9 mouse cellular contexts compared by ENCODE assay signal in the genomic region with DNA sequence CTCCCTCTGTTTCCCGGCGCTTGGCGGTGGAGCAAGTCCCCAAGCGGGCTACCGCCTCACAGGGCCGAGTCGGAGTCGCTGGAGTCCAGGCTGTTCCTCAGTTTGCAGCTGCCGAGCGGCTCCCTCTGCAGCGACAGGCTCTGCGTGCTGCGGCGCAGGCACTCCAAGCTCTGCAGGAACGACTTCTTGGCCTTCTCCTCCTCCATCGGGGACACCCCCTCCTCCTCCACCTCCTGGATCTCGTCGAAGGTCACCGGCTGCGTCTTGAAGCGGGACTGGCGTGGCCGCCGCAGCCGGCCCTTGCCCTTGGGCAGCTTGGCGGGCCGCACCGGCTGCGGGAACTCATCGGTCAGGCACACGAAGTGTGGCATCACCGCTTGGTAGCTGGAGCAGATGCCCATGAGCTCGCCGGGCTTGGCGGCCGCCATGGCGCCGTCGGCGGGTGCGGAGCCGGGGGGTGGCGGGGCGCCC. TPM values are rescaled to one million over a fixed set of nuclear protein-coding genes. Genes with fewer than 3 reads are reported as not detected.
DNase-seq lines count a peak whose midpoint lies in the region; ATAC-seq and TF ChIP-seq lines count a peak whose summit lies in the region.
"Had no signal": no experiment of that assay in that cellular context is flagged by ENCODE, and none has a peak within 500 bp of the region (broad histone marks: within the 10 kb centered on the region; RNA-seq: fewer than 3 reads in every experiment).

No protein-coding gene starts in this region.

- H3K9ac ChIP-seq in forebrain, embryonic 12.5 days: peak overlapping the region; percentile 90
- H3K9ac ChIP-seq in heart, embryonic 16.5 days (ENCODE audit: low read length): peak overlapping the region; percentile 89
- no peak overlapping the region for H3K9ac ChIP-seq in liver, embryonic 15.5 days
- H3K9ac ChIP-seq in neural tube, embryonic 13.5 days: peak overlapping the region; percentile 89

- no peak for TF ChIP-seq POLR2A in brain, embryonic 14.5 days (IDR thresholded peaks at IDR 0.05; ENCODE audit: borderline replicate concordance, extremely low read depth, insufficient read depth, insufficient read length, poor library complexity, severe bottlenecking)

- H3K4me2 ChIP-seq in forebrain, embryonic 12.5 days: peak overlapping the region; percentile 95
- peak overlapping the region; percentile 99 for H3K4me2 ChIP-seq in heart, embryonic 16.5 days (ENCODE audit: low read depth, low read length)
- peak overlapping the region; percentile 63 for H3K4me2 ChIP-seq in liver, embryonic 15.5 days
- H3K4me2 ChIP-seq in neural tube, embryonic 13.5 days: peak overlapping the region; percentile 93

- H3K4me1 ChIP-seq in E14TG2a.4 (replicated peaks; ENCODE audit: low read depth, low read length): peaks cover 32% of the 10 kb centered on the region
- H3K4me1 ChIP-seq in forebrain, embryonic 12.5 days: peaks cover 42% of the 10 kb centered on the region
- H3K4me1 ChIP-seq in heart, embryonic 16.5 days (ENCODE audit: control insufficient read depth, insufficient read depth, low read length): peaks cover 5% of the 10 kb centered on the region
- H3K4me1 ChIP-seq in liver, embryonic 15.5 days (replicated peaks): peaks cover 7% of the 10 kb centered on the region; the same call in 1 of the 2 replicates
- peaks cover 44% of the 10 kb centered on the region for H3K4me1 ChIP-seq in neural tube, embryonic 13.5 days (replicated peaks)

- peak; percentile 83 for DNase-seq in brain, embryonic 14.5 days (ENCODE audit: low read depth)
- DNase-seq in kidney, postnatal 10 days: peak; percentile 75
- DNase-seq in urinary bladder, postnatal 36 days (ENCODE audit: low spot score in 2 of 2): peak; percentile 33 to 36

- peaks cover 84% of the 10 kb centered on the region for H3K27me3 ChIP-seq in E14TG2a.4 (ENCODE audit: insufficient read depth, low read length)
- H3K27me3 ChIP-seq in forebrain, embryonic 12.5 days: peaks cover 37% of the 10 kb centered on the region
- H3K27me3 ChIP-seq in heart, embryonic 16.5 days (ENCODE audit: control insufficient read depth, insufficient read depth, low read length): peaks cover 21% of the 10 kb centered on the region
- H3K27me3 ChIP-seq in liver, embryonic 15.5 days: peaks cover 72% of the 10 kb centered on the region
- H3K27me3 ChIP-seq in neural tube, embryonic 13.5 days: peaks cover 57% of the 10 kb centered on the region

- peak overlapping the region; percentile 77 for H3K4me3 ChIP-seq in E14TG2a.4 (replicated peaks; ENCODE audit: low read length)
- H3K4me3 ChIP-seq in forebrain, embryonic 12.5 days (replicated peaks): peak overlapping the region; percentile 83
- peak overlapping the region; percentile 84 for H3K4me3 ChIP-seq in heart, embryonic 16.5 days (ENCODE audit: low read length)
- peak overlapping the region; percentile 49 for H3K4me3 ChIP-seq in liver, embryonic 15.5 days (replicated peaks)
- H3K4me3 ChIP-seq in neural tube, embryonic 13.5 days: peak overlapping the region; percentile 68

- H3K9me3 ChIP-seq in E14TG2a.4 (ENCODE audit: low read length): peaks cover 10% of the 10 kb centered on the region
- no peaks in the 10 kb centered on the region for H3K9me3 ChIP-seq in forebrain, embryonic 12.5 days
- no peaks in the 10 kb centered on the region for H3K9me3 ChIP-seq in heart, embryonic 16.5 days (replicated peaks; ENCODE audit: control insufficient read depth, low read length)
- H3K9me3 ChIP-seq in liver, embryonic 15.5 days (replicated peaks): no peaks in the 10 kb centered on the region
- no peaks in the 10 kb centered on the region for H3K9me3 ChIP-seq in neural tube, embryonic 13.5 days

- TF ChIP-seq CTCF in E14TG2a.4 (conservative IDR thresholded peaks at IDR 0.05; ENCODE audit: low read length): no peak
- no peak for TF ChIP-seq CTCF in brain, embryonic 14.5 days (IDR thresholded peaks at IDR 0.05; ENCODE audit: borderline replicate concordance, extremely low read depth, insufficient read depth, insufficient read length)

- under 1% methylated on average over 43 of the region's 44 CpGs for WGBS in forebrain, embryonic 12.5 days
- WGBS in heart, embryonic 16.5 days: under 1% methylated on average over 42 of the region's 44 CpGs
- 1% methylated on average over 44 of the region's 44 CpGs for WGBS in liver, embryonic 15.5 days (ENCODE audit: insufficient replicate concordance)
- WGBS in neural tube, embryonic 13.5 days: under 1% methylated on average over 43 of the region's 44 CpGs

- no peaks in the 10 kb centered on the region for H3K36me3 ChIP-seq in E14TG2a.4 (ENCODE audit: insufficient read depth, low read length)
- H3K36me3 ChIP-seq in forebrain, embryonic 12.5 days (replicated peaks): no peaks in the 10 kb centered on the region
- H3K36me3 ChIP-seq in heart, embryonic 16.5 days (ENCODE audit: control insufficient read depth, insufficient read depth): no peaks in the 10 kb centered on the region
- H3K36me3 ChIP-seq in liver, embryonic 15.5 days (replicated peaks): no peaks in the 10 kb centered on the region
- H3K36me3 ChIP-seq in neural tube, embryonic 13.5 days: no peaks in the 10 kb centered on the region
- H3K36me3 ChIP-seq: G1E had no signal

- peak; percentile 34 for ATAC-seq in forebrain, embryonic 12.5 days (ENCODE audit: low FRiP score)
- peak; percentile 60 for ATAC-seq in heart, embryonic 16.5 days (replicated peaks; ENCODE audit: extremely low read depth, insufficient read depth, low FRiP score)
- ATAC-seq in liver, embryonic 15.5 days (ENCODE audit: insufficient read depth): no peak
- ATAC-seq in neural tube, embryonic 13.5 days (ENCODE audit: low read depth): peak; percentile 45

- peak overlapping the region; percentile 94 for H3K27ac ChIP-seq in forebrain, embryonic 12.5 days
- peak overlapping the region; percentile 68 for H3K27ac ChIP-seq in heart, embryonic 16.5 days (ENCODE audit: low read length)
- H3K27ac ChIP-seq in liver, embryonic 15.5 days (replicated peaks): no peak overlapping the region
- peak overlapping the region; percentile 85 for H3K27ac ChIP-seq in neural tube, embryonic 13.5 days (replicated peaks)

RNA-seq across cellular contexts. Expression of a gene that starts 0.6 kb away (rescaled TPM):
- 26.7 and 58.7 TPM in 2 replicates for polyA plus RNA-seq in brain, embryonic 14.5 days (2012; rRNA removed)
- 22.1 and 25.3 TPM in 2 replicates for polyA plus RNA-seq in forebrain, embryonic 12.5 days (2016; fragmentation: Nextera tagmentation; extraction: Ambion mirVana)
- polyA plus RNA-seq in heart, embryonic 16.5 days (2015; fragmentation: Nextera tagmentation; extraction: Ambion mirVana): 7.1 and 9.0 TPM in 2 replicates
- 1.8 and 2.1 TPM in 2 replicates for polyA plus RNA-seq in liver, embryonic 15.5 days (2015; fragmentation: Nextera tagmentation; extraction: Ambion mirVana)
- polyA plus RNA-seq in neural tube, embryonic 13.5 days (2015; fragmentation: Nextera tagmentation; extraction: Ambion mirVana): 10.7 and 11.0 TPM in 2 replicates

RNA-seq across cellular contexts. Expression of a gene that starts 39.8 kb away (rescaled TPM):
- polyA plus RNA-seq in brain, embryonic 14.5 days (2012; rRNA removed): 0.16 TPM in 1 of 2 replicates, not detected in the other
- not detected in 2 replicates for polyA plus RNA-seq in forebrain, embryonic 12.5 days (2016; fragmentation: Nextera tagmentation; extraction: Ambion mirVana)
- polyA plus RNA-seq in heart, embryonic 16.5 days (2015; fragmentation: Nextera tagmentation; extraction: Ambion mirVana): not detected in 2 replicates
- not detected in 2 replicates for polyA plus RNA-seq in liver, embryonic 15.5 days (2015; fragmentation: Nextera tagmentation; extraction: Ambion mirVana)
- not detected in 2 replicates for polyA plus RNA-seq in neural tube, embryonic 13.5 days (2015; fragmentation: Nextera tagmentation; extraction: Ambion mirVana)
- polyA plus RNA-seq: G1E had no signal

RNA-seq across cellular contexts. Expression of a gene that starts 54.2 kb away (rescaled TPM):
- polyA plus RNA-seq in brain, embryonic 14.5 days (2012; rRNA removed): 54.7 and 64.8 TPM in 2 replicates
- polyA plus RNA-seq in forebrain, embryonic 12.5 days (2016; fragmentation: Nextera tagmentation; extraction: Ambion mirVana): 52.3 and 55.9 TPM in 2 replicates
- 64.8 and 71.5 TPM in 2 replicates for polyA plus RNA-seq in heart, embryonic 16.5 days (2015; fragmentation: Nextera tagmentation; extraction: Ambion mirVana)
- 29.4 and 32.2 TPM in 2 replicates for polyA plus RNA-seq in liver, embryonic 15.5 days (2015; fragmentation: Nextera tagmentation; extraction: Ambion mirVana)
- polyA plus RNA-seq in neural tube, embryonic 13.5 days (2015; fragmentation: Nextera tagmentation; extraction: Ambion mirVana): 43.4 and 43.8 TPM in 2 replicates
